Mouse (Mus musculus): ENCODE measurements around the gene D630003M21Rik.

D630003M21Rik gene

GRCm38 (mm10) chr2:158166628-158167027 lies 62.4 kb downstream of the D630003M21Rik start:
- no peak for DNase-seq (ENCODE audit: low spot score)

DNA sequence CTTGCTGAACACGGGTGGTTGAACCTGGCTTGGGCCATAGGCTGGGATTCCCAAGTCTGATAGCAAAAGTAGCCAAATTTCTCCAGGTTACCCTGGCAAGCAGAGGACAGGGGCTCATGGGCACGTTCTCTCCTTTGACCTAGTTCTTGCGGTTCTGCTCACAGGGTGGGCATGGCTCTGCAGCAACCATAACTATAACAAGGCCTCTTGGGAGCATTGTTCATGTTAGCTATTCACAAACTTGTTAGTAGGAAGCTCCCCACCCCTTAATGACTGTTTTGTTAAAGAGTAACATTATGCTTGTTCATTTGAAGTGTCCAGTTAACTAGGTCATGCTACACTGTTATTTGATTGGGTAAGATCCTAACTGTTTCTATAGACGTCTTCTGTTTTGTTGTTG lies 63.2 kb downstream of the D630003M21Rik start:
- no peak for DNase-seq (ENCODE audit: low spot score)

- DNase-seq (ENCODE audit: low spot score): no peak
These were observed 66.0 kb downstream of the D630003M21Rik start for GRCm38 (mm10) chr2:158163034-158163433.

- no peak for DNase-seq (ENCODE audit: low spot score)
These were observed 67.3 kb downstream of the D630003M21Rik start for GRCm38 (mm10) chr2:158161761-158162160.

DNA sequence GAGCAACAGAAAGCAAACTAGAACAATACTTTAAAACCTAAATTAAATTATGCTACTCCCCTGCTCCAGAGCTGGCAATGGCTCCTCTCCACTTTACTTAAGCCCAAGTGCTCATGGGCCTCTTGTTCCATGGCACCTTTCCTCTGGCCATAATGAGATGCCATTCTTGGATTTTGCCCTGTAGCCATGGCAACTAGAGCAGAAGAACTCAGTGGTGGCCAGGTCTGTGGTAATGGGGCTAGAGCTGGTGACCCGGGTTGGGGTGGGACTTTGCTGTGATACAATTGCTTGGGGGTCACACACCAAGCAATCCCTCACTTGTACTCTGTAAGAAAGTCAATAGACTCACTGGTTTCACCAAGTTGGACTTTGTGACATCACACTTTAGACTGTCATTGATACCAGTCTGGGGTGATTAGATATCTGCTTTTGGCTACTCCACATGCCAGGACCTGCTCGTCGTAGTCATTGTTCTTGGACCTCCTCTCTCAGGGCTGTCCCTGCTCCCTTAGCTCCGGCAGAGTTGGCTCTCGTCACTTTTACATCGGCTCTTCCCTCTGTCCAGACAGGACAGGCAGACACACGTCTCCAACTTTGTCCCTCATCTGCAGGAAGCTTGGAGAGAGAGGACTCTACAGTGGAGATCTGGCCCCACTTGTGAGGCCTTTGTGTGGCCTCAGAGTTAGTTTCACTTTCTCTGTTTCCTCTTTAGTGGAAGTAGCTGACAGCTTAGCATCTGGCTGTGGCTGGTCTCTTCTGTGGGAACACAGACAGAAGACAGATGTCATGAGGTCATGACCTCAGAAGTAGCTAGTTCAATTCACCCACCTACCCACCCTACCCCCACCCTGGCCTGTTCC lies 69.4 kb downstream of the D630003M21Rik start:
- DNase-seq (ENCODE audit: low spot score): no peak

DNA sequence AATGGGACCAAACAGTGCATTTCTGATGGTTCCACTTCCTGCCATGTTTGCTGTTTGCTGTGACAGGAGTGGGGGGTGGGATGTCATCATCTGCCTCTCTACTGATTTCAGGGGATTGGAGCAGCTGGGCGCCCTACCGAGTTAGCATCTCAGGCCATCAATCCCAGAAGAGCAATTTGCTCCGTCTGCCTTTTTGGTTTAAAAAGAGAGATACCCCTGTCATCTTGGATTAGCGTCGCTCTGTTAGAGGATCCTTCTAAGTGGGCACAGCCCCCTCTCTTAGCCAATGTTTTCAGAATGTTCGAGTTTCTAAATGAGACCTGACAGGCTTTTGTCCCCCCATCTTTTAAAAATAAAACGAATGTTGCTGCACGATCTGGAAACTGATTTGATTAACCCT lies 71.4 kb downstream of the D630003M21Rik start:
- no peak for DNase-seq (ENCODE audit: low spot score)

GRCm38 (mm10) chr2:158156487-158156886 lies 72.5 kb downstream of the D630003M21Rik start:
- DNase-seq (ENCODE audit: low spot score): no peak

GRCm38 (mm10) chr2:158155615-158156014 lies 73.4 kb downstream of the D630003M21Rik start:
- DNase-seq (ENCODE audit: low spot score): no peak

- no peak for DNase-seq (ENCODE audit: low spot score)
These were observed 73.9 kb downstream of the D630003M21Rik start for GRCm38 (mm10) chr2:158155101-158155500.

DNA sequence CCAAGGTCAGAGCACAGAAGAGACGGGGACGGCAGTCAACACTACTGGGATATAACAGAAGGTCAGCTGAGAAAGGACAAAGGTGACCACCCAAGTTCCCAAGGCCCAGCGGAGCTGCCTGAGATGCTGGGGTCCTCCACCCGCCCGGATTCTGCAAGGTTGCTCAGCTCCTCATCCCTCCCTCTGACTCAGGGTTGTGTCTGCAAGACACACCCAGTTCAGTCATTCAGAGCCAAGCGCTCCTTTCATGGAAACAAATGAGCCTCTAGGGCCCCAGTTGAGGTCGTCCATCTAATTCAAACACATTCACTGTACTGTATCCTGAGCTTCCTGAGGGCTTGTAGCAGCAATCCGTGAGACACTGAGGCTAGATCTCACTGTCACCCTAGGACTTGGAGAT lies 74.4 kb downstream of the D630003M21Rik start:
- no peak for DNase-seq (ENCODE audit: low spot score)

DNA sequence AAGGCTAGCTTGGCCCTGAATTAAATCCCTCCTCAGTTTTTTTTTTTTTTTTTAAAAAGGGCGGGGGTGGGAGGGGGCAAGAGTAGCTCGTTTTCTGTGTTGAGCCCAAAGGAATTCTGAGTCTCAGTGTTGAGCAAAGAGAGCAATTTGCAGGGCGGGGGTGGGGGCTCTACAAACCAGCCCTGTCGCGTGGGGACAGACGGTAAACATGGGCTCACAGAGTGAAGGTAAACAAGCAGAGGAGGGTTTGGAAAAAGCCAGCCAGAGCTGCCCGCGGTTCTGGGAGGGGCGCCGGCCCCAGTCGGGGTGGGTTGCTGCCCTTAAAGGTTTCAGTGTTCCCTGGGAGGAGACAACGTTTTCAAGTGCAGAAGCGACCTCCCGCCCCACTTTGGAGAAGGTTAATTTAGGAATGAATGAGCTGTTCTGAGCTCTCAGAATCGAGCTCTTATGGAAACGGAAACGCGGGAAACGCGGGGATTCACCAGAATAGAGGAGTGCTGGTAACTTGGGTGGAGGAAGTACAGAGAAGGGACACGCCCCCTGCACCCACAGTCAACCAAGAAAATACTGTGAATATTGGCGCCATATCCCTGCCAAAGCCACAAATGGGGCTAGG lies 75.2 kb downstream of the D630003M21Rik start:
- DNase-seq (ENCODE audit: low spot score): no peak

- DNase-seq (ENCODE audit: low spot score): no peak
These were observed 76.2 kb downstream of the D630003M21Rik start for GRCm38 (mm10) chr2:158152685-158153309.

- DNase-seq (ENCODE audit: low spot score): no peak
These were observed 77.9 kb downstream of the D630003M21Rik start for GRCm38 (mm10) chr2:158151077-158151476.

GRCm38 (mm10) chr2:158146971-158147370 lies 82.1 kb downstream of the D630003M21Rik start:
- no peak for DNase-seq (ENCODE audit: low spot score)

- DNase-seq (ENCODE audit: low spot score): peak; percentile 85
These were observed 82.8 kb downstream of the D630003M21Rik start, which contains the start of gene Tgm2 for GRCm38 (mm10) chr2:158146223-158146622. Gene Tgm2 (minus strand): TSS chr2:158146436.

GRCm38 (mm10) chr2:158145528-158146065 lies 83.4 kb downstream of the D630003M21Rik start:
- no peak for DNase-seq (ENCODE audit: low spot score)

DNA sequence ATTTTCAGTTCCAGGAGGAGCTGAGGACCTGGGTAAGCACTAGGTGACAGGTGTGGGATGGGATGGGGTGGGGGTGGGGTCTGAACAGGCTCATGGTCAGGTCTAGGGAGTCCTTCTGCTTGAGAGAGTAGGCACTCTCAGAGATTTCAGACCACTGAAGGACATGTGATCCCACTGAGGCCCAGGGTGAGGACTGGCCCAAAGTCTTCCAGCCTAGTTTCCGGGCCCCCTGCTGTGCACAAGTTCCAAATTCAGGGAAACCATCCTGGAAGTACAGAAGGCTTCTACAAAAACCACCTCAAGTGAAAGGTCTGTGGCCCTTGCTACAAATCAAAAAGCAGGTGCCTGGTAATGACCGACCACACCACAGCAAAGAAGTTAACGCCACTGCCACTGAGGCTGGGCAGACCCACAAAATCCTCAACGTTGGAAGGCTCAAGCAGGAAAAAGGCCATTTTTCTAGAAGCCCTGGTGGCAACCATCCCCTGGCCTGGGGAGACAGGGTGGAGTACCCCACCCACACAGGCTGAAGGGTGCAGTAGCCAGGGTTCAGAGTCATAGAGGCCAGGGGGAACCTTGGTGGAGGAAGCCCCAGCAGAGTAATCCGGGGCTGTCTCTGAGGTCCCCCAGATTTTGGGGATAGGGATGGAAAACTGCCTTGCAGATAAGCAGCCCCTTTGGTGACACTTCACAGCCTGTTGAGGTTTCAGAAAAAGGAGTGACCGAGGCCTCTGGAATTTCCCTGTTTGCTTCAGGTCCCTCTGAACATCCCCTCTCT lies 84.1 kb downstream of the D630003M21Rik start:
- no peak for DNase-seq (ENCODE audit: low spot score)

DNA sequence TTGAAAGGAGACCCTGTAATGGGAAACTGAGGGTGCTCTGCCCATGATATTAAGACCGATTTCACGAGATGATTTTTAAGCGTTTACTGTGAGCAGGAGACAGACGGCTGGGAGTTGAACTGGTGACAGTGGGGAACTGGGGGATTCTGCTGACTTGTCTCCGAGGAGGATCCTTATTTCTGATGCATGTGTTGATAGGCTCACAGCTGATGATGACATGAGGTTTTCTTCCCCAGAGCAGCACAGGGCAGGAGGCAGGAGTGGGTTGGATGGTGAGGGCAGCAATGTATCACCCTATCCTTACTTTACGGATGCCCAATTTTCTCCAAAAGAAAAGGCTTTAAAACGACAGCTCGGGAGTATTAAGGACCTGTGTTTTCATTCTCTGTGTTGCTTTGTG lies 84.8 kb downstream of the D630003M21Rik start:
- no peak for DNase-seq (ENCODE audit: low spot score)

DNA sequence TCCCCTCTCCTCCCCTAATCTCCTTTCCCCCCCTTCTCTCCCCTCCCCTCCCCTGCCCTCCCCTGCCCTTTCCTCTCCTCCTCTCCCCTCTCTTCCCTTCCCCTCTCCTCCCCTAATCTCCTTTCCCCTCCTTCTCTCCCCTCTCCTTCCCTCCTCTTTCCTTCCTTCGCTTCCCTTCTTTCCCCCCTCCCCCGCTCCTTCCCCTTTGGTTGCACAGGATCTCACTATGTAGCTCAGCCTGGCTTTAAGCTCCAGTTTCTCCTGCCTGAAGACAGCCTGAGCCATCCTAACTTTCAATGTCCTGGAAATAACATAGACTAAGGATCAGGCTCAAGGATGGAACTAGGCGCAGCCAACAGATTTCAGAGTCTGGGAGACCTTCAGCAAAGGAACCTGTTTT lies 85.2 kb downstream of the D630003M21Rik start:
- DNase-seq (ENCODE audit: low spot score): no peak

GRCm38 (mm10) chr2:158142981-158143380 lies 86.0 kb downstream of the D630003M21Rik start:
- DNase-seq (ENCODE audit: low spot score): no peak

DNA sequence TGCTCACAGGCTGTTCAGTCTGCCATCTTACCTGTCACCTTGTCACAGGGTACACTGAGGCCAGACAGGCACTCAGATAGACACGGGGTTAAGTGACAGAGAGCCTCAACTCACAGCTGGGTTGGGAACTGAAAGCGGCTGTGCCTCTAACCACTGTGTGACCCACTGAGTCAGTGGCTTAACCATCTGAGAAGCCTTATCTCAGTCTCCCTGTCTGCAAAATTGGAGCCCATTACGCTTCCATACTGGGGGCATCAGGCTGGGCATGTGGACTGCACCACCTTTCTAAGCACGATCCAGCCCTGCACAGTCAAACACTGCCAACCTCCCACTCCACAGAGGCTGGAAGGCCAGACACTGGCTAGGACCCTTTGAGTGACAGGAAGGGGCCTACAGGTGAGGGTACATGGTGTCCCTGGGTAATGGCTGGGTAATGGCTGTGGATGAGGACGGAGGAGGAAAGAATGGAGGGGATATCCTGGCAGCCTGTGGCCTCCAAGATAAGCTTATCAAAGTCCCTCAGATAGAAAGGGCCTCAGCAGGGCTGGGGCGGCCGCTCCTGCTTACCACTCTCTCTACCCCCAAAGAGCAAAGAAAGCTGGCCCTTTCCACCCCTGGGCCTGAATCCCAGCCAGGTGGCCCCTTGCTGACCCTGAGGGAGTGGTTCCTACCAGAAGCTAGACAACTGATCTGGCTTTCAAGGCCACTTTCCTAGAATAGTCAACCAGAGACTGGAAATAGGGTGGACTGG lies 87.2 kb downstream of the D630003M21Rik start:
- DNase-seq (ENCODE audit: low spot score): no peak

Measured in urinary bladder, postnatal 10 days (tissue).